Mouse (Mus musculus) erythroid progenitor cell, adult 5-6 weeks (primary cell): ENCODE measurements around the gene Snapc3. TPM values are rescaled to one million over a fixed set of nuclear protein-coding genes. Genes with fewer than 3 reads are reported as not detected.

Experiments
- ATAC-seq: replicated peaks from 2 replicates; pipeline ENCODE4 v1.8.0; 2016; ENCODE audit warnings: moderate number of reproducible peaks, mild to moderate bottlenecking, moderate TSS enrichment, inconsistent platforms; ENCODE audit not compliant: poor library complexity, low FRiP score, severe bottlenecking
- total RNA-seq, 2 experiments: library from RNA; stranded (forward) in 1 of 2; stranded (reverse) in 1 of 2; fragments of 150-400 nt in 1 of 2; fragments of 186-747, 209-891 nt in 1 of 2; gene quantifications; 2 replicates each; pipeline versions ENCODE4 v1.2.3 to v1.2.4; 2015 to 2017; ENCODE audit warnings: low replicate concordance in 2 of 2

Gene Snapc3
- total RNA-seq, 2 experiments from 2014 or later, result 36.5 to 52.4 TPM

DNA sequence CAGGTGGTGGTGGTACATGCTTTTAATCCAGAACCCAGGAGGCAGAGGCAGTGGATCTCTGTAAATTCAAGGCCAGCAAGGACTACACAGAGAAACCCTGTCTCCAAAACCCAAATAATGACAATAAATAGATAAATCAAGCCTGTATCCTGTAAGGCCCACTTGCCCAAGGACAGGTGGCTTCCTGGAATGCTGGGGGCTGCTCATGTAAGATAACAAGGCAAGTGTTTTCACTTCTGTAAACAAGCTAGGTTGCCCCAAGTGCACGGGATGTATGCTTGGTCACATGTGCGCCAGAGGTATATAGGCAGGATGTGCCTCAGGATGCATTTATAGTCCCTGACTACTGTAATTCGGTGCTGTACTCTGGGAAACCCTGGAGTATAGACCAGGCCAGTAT, 5.5 kb upstream of the Snapc3 start:
- no peak for ATAC-seq

- no peak for ATAC-seq
Observed at GRCm38 (mm10) chr4:83414241-83414824, 3.2 kb upstream of the Snapc3 start.

DNA sequence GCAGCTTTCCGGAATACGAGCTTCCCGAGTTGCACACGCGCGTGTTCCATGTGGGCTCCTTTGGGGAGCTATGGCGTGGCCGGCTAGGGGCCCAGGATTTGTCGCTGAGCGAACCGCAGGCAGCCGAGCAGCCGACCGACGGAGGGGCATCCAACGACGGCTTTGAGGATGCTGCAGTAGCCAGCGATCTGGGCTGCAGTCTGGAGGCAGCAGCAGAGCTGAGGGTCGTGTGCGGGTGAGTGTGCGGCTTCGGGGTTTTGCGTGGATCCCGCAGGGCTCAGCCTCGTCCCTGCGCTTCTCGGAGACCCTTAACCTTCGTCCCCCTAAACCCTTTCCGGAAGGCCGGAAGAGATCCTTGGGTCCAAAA, 279 bp downstream of the Snapc3 start:
- peak; percentile 55 for ATAC-seq

- no peak for ATAC-seq
Observed at GRCm38 (mm10) chr4:83418781-83419180, 1.3 kb downstream of the Snapc3 start.

DNA sequence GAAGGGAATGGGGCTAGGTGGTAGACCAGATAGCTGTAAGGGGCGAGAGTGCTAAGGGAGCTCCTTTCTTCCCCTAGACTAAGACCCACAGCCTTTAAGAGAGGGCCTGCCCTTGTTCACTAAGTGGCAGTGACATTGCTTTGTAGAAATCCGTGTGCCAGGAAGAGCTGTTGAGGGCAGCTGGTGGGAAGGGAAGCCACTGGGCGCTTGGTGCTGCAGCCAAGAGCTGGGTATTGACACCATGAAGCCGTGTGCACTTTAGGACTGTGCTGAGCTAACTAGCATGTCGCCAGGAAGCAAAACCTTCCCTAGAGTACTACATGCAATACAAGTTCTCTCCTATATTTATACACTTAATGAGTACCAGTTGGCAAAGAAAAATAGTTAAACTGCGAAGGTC, 6.1 kb downstream of the Snapc3 start:
- ATAC-seq, result no peak

GRCm38 (mm10) chr4:83425119-83425518, 7.6 kb downstream of the Snapc3 start:
- ATAC-seq, result no peak

- ATAC-seq, result no peak
Observed at GRCm38 (mm10) chr4:83427141-83427540, 9.6 kb downstream of the Snapc3 start.

GRCm38 (mm10) chr4:83427696-83428095, 10.2 kb downstream of the Snapc3 start:
- no peak for ATAC-seq

DNA sequence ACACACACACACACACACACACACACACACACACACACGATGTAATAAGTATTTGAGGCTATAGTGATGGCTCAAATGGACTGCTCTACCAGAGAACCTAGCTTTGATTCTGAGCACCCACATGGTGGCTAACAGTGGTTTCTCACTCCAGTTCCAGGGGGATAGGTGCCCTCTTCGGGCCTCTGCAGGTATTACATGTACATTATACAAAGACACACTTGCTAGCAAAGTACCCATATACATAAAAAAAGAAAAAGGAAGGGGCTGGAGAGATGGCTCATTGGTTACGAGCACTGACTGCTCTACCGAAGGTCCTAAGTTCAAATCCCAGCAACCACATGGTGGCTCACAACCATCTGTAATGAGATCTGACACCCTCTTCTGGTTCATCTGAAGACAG, 11.3 kb downstream of the Snapc3 start:
- 0 out of 2 replicates have a peak, but pooled peaks have one; percentile 30 for ATAC-seq

GRCm38 (mm10) chr4:83431950-83432349, 14.4 kb downstream of the Snapc3 start:
- ATAC-seq, result no peak

DNA sequence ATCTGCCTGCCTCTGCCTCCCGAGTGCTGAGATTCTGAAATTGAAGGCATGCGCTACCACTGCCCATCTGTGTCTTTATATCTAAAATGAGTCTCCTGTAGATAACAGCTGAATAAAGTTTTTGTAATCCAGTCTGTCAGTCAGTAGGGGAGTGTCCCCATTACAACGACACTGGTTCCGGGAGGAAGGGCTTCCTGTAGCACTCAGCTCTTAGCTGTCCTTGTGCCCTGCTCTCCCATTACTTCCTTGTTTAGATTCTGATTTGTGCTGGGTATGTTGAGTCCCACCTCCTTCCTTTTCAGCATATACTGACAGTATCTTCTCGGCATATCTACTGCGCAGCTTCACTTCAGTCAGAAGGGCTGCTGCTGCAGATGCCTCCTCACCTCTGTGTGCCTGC, 15.4 kb downstream of the Snapc3 start:
- no peak for ATAC-seq

DNA sequence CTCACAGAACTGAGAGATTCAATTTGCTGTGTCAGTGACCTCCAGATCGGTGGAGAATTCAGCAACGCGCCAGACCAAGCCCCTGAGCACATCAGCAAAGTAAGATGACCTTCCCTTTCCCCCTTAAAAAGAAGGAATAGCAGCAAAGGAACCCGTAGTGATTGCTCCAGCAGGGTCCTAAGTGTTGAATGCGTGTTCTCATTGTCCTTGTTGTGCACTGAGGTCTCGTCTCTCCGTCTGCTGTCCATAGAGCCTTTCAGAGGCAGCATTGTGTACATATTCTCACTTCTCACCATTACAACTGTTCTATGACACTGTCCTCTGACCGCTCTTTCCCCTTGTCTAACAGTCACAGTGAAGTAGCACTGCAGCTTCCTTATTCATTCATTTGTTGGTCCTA, 18.9 kb downstream of the Snapc3 start:
- ATAC-seq, result no peak

GRCm38 (mm10) chr4:83438116-83438515, 20.6 kb downstream of the Snapc3 start:
- ATAC-seq, result no peak

GRCm38 (mm10) chr4:83439045-83439444, 21.5 kb downstream of the Snapc3 start:
- ATAC-seq, result 0 out of 2 replicates have a peak, but pooled peaks have one; percentile 42

DNA sequence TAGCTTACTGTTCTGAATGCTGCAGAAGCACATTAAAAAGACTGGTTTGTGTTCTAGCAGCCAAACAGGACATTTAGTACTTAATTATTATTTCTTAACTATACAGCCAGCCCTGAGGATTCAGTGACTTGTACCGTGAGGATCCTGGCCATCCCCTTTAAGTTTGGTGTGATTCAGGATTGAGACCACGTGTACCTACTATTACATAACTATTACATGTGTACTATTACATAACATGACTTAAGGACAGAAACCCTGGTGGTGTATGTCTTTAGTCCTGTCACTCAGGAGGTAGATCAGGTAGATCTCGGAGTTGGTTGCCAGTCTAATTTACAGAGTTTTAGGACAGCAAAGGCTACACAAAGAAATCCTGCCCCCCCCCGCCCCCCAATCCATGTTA, 23.5 kb downstream of the Snapc3 start:
- ATAC-seq, result no peak

GRCm38 (mm10) chr4:83450785-83451184, 33.3 kb downstream of the Snapc3 start:
- no peak for ATAC-seq

- ATAC-seq, result no peak
Observed at GRCm38 (mm10) chr4:83460106-83460505, 42.6 kb downstream of the Snapc3 start.

DNA sequence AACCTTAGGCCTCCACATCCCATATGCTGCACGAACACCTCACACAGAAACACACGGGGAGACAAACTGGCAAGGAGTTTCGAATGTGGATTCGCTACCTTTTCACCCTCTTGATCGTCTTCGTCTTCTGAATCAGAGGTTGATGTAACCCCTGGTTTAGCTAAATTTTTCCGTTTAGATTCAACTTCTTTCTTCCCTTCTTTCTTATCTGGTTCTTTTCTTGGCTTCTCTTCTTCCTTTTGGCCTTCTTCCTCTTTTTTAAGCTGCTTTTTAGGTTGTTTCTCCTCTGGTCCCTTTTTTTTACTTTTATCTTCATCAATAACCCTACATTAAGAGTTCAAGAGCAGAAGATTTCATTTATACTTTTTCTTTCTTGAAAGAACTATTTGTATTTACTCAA, 47.3 kb downstream of the Snapc3 start:
- ATAC-seq, result no peak

DNA sequence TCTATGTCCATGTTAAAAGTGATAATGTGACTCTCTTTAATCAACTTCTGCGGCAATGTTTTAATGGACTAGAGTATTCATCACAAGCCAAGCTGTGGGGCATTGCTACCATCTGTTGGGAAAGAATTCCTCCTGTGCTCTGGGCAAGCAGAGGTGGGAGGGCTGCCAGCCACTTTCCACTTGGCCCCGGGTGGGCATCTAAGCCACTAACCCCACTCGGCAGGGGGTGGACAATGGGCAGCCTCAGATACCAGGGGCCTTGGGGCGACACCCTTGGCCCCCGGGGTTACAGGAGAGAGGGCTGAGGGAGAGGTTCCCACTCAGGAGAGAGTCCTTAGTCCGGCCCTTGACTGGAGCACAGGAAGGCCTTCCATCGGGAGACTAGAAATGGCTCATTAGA, 50.1 kb downstream of the Snapc3 start:
- no peak for ATAC-seq

GRCm38 (mm10) chr4:83468208-83468607, 50.7 kb downstream of the Snapc3 start:
- ATAC-seq, result no peak

DNA sequence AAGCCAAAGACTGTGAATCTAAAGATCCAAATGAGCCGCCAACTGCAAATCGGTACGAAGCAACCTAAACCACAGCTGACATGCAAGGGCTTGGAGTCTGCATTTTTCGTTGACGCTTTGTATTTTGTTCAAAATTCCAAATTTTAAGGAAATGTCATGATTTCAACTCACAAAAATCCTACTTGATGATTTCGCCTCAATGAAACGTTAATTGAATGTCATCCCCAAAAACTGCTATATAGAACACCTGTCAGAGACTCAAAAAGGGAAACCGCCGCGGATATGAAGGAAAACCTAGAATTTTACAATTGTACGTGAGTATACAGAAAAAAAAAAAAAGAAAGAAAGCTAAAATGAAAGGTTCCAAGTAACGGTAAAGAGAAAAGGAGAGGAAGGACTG, 67.7 kb downstream of the Snapc3 start:
- no peak for ATAC-seq

DNA sequence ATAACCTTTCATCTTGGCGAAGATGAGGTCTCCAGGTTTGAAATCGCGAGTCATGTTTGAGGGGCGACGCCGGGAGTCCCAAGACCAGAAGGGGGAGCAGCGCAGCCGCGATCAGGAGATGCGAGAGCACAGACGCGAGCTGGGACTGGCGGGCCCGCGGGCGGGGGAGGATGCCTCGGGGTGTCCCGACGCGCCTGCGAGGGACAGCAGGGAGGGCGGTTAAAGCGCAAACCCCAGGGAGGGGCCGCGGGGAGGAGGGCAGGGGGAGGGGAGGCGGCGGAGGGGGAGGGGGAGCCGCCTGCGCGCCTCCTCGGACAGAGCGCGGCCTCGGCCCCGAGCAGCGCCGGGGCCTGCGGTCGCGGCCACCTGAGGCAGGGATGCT, 68.2 kb downstream of the Snapc3 start:
- ATAC-seq, result peak; percentile 88
